Mouse (Mus musculus) activated CD4-positive, CD25-positive, alpha-beta regulatory T cell, adult 4 months (primary cell): ENCODE results near the gene Basp1. TPM values are rescaled to one million over a fixed set of nuclear protein-coding genes. Genes with fewer than 3 reads are reported as not detected.

Experiments used
- ATAC-seq: one replicate; pipeline ENCODE4 v1.8.0; 2017
- polyA plus RNA-seq, 2 experiments: library from polyadenylated mRNA; unstranded; fragments of 100-300 nt; shearing (Covaris generic); gene quantifications; one replicate each; pipeline ENCODE4 v1.2.1; 2017

Gene Basp1
- polyA plus RNA-seq, 2 experiments from 2014 or later: not detected

DNA sequence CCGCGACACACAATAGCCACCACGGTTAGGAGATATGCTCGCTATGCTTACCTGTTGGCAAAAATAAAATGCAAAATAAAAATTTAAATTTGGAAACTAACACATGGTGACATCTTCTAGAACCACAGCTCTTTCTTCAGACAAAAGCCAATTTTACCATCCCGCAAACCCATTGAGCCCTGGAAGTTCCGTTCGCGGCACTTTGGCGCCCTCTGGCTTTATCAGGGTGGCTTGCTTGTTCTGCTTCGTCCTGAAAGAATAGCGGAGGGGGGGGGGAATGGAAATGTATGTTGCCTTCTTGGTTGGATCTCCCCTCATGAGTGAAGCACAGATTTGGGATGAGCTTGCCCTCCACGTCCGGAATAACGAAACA is 1.2 kb upstream of the Basp1 start:
- ATAC-seq: peak; percentile 73

DNA sequence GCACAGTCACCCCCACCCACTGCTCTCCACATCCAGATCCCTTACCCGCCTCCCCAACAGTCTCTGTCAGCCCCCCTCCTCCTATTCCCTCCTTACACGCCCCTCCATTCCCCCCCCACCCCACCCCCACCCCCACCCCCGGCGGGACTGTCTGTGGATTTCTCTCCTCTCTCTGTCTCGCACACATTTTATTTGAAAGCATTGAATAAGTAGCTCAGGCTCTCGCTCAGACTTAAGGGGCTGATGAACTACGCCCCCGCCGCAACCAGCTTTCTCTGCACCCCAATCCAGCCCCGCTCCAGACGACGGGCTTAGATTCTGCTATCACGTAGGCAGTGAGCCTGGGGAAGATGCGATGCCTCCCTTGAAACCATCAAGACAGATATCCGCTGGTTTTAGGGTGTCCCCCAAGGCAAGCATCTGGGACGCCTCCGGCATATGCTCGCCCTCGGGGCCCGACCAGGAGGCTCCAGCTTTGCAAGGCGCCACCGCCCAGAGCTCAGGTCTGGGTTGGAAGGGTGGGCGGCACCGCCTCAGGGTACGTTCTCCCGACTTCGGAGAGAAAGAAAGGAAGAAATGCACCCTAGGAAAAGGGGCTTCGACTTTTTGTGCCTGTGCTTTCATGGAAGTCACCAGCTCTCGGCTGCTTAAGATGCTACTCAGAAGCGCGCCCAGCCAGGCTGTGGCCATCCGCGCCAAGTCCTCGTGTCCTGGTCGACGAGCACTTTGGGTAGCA is 615 bp upstream of the Basp1 start:
- peak; percentile 41 for ATAC-seq

DNA sequence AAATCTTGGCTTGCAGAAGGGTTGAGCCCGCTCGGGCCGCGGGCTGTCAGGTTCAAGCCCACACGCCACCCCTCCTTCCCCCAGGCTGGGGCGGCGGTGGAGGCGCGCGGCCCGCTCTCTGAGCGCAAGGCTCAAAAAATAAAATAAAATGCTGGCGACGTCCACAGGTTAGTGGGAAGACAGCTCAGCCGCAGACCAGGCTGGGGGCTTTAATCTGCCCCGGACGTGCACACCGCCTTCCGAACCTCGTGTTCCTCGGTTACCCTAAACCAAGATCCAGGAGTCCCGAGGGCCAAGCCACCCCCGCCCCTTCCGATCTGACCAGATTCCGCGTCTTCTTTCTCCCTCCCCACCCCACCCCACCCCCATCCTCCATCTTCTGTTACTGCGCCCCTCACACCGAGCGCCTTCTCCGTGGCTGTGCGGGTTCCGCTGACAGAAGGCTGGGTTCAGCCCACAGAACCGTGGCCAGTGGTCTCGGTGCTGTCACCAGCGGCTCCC is 753 bp downstream of the Basp1 start:
- no peak for ATAC-seq

DNA sequence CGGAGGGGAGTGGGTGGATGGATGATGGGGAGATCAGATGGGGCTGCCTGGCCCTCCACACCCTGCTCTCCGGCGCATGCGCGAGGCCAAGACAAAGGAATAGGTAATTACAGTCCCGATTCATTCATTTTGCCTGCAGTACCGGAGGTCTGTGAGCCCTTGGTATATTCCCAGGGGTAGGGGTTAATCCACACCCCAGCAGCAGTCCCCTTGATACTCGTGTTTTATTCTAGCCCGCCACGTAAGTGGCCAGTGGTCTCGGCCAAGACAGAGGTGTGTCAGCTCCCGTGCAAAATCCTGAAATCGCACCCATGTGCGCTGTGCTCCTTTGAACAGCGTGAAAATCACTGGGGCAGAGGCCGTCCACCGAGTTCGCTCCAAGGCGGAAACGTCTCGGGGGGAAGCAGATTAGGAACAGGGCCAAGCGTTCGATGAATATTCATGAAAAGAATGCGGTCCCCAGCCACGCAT is 1.4 kb downstream of the Basp1 start:
- ATAC-seq: no peak

DNA sequence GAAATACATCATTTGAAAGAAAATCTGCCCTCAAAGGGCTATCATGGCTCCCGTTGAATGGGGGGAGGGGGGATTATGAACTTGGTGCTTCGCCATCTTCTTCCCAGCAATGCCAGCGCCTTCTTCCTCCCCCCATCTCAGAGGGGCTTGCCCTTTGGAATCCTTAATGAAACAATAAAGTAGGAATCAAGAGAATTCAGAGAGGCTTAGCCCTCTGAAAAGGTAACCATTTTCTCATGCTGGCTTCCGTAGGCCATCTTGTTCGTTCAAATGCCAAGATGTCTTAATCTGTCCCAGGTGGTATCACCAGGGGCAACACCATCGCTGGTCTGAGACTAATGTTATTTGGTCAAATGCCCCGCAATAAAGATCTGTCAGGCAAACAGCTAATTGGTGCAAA is 2.1 kb downstream of the Basp1 start:
- no peak for ATAC-seq

DNA sequence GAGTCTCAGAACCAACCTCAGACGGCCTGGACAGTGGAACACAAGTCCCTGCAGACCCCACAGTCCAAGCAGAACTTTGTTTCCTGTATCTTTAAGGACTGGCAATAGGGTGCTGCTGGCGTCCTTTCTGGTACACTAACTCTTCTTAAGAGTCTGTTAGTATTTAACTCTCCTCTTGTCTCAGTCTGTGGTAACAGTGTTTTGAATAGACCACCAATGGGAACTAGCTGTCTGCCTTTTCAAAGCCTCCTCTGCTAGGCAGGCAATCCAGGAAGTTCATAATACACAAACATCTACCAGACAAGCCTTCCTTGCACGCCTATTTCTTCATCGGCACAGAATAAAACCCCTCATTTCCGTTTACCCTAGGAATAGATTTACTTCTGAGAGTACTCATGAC is 7.6 kb downstream of the Basp1 start:
- no peak for ATAC-seq

DNA sequence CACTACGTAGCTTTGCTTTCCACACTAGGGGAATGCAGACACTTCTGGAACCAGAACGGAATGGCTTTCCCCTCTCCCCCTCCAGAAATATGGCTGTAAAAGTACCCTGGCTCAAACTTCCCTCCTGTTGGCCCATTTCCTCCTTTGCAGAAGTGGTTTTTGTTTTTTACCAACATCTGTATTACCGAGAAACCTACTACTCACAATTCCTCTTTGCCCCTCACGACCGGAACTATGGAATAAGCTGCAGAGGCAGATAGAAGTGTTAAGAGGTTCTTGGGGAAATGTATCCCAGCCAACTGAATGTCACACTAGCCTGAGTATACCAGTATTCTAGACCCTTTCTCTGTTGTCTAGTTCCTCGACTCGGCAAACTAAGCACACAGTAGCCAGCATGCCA is 9.7 kb downstream of the Basp1 start:
- no peak for ATAC-seq

DNA sequence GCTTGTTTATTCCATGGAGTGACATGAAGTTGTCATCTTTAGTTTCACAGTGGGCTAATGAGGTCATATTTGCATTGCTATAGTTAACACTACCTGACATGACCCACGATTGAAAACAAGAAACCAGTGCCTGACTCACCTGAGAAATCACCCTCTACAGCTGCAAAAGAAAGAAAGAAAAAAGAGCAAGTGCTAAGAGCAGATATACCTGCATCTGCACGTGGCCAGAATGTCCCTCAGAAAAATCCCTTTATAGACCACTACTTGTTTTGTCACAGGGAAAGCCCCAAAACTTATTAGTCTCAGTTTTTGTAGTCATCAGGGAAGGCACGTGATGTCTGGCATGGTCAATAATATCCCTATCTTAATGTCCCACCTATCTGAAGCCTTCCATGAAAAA is 11.6 kb downstream of the Basp1 start:
- no peak for ATAC-seq

DNA sequence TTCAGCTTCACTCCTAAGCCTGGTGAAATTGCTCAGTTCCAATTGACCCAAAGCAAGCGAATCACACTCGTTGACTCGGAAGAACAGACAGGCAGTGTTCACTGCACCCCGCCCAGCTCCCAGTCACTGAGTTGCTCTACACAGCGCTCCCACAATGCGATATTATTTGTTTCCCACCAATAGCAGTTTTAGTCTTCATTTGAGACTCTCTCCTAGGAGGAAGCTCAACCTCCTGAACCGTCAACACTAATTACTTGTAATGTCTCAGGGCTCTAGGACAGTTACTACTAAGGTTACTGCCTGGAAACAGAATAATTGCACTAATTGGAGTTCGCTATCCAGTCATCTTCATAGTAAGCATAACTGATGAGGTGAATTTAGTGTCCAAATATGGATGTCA is 13.3 kb downstream of the Basp1 start:
- ATAC-seq: no peak

DNA sequence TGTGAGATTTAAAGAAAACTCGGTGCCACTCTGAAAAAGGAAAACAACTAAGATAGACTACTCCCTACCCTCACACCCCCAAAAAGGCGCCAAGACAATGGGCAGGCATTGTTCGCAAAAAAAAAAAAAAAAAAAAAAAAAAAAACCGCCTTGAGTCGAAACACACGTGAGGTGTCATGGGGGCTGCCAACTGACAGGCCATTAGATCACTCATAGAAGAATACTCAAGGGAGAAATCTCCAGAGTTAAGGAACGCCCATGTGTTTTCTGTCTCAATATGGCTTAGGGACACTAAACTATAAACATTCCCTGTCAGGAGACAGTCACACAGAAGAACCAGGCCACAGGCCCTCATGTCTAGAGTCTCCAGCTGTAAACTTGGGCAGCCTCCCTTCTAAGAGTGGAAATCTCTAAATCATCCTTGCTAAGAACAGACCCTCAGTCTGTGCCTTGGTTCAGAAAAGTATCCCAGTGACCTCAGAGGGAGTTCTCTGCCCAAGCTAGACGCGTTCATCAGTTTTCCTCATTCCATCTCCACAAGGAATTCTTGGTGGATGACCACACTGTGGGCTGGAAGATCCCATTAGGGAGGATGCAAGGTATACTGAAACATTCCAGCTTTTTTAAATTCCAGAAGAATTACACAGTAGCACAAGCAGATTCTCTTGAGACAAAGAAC is 17.5 kb downstream of the Basp1 start:
- ATAC-seq: no peak

DNA sequence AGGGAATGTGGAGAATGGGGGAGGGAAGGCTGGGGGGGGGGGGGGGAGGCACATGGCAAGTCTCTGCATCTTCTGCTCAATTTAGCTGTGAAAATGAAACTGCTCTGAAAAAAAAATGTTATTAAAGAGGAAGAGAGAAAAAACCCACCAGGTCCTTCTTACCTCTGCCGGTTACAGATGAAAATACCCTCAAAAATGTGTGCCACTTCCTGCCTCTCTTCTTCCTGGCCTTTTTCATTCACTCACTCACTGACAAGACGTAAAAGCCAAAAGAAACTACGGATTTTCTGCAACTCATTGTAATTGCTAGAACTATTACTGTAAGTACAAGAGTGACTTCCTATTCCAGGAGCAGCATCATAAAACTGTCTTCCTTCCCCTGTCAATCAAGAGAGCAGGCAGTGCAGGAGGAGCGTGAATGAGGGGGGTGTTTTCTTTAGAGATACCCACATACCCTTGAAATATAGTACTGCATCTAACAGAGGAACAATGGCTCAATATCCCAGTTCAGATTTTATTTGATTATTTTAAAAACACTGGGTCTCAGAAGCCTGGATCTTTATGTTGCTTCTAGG is 21.0 kb downstream of the Basp1 start:
- no peak for ATAC-seq

DNA sequence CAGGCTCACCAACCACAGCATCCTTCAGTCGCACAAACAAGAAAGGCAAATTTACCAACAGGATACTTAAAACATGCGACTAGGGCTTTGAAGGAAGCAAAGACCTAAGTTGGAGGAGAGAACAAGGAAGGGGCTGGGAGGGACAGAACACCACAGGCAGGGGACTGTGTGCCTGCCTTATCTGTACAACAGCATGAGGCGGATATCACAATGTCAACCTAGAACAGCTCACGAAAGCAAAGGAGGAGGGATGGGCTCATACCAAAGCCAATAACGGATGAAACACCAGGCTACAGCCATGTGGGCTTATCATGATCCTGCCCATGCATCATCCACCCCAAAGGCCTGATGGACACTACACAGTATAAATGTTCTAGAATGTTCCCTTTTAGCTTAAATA is 22.4 kb downstream of the Basp1 start:
- ATAC-seq: no peak

DNA sequence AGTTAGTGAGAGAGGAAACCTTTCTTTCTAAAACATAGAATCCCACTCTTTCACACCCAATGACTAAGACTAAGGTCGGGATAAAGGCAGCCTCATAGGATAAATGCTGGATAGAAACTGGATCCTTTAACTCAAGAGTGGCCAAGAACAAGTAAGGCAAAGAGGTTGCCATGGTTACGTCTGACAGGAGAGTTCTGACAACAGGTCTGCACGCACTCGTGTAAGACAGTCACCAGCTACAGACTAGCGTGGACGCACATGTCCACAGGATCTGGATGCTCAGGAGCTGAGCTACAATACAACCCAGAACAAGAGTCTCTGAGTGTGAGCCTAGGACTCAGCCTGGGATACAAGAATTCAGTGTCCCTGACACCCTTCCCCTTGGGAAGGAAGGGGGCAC is 26.0 kb downstream of the Basp1 start:
- ATAC-seq: no peak

DNA sequence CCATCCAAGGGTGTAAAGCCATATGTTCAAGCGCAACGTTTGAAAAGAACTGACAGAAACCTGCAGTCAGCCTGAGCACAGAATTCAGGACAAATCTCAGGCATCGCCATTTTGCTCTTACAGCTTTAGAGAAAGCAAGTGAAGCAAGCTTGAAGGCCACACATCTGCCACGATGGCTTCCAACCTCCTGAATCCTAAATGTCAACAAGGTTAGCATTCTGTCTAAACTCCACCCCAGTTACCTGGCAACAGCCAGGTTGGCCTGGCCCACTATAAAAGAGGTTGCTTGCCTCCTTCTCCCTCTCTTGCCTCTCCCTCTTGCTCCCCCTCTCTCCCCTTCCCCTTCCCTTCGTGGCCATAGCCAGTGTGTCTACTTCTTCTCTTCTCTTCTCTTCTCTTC is 33.5 kb downstream of the Basp1 start:
- ATAC-seq: no peak

DNA sequence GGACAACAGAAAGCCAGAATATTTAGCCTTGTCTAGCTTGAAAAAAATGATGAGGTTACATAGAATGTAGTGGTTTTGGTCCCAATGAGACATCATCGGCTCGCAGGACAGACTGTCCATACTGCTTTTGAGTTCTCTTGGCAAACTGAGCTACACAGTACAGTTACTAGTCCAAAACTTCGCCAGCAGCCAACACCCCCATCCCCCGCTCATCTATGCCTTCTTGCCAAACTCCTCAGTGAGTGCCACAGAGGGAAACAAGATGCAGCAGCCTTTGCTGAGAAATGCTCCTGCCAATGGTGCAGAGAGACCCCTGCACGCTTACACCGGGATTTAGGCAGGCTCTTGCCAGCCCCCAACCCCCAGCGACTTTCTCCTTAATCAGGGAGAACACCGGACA is 34.9 kb downstream of the Basp1 start:
- no peak for ATAC-seq

DNA sequence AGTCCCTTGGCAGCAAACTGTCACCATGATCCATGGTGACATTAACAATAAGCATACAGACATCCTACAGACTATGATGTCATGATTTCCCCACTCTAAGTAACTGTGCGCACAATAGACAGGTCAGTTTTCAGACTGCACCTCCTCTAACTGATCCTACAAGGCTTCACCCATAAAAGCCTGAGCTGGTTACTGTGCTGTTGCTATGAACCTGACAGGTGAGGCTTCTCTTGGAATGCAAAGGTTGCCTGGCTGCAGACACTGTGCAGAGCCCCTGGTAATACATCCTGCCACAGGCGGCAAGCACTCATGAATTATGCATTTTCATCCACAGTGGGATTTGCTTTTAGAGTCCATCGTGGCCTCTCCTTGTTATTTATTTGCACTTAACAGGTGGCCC is 36.6 kb downstream of the Basp1 start:
- ATAC-seq: no peak

DNA sequence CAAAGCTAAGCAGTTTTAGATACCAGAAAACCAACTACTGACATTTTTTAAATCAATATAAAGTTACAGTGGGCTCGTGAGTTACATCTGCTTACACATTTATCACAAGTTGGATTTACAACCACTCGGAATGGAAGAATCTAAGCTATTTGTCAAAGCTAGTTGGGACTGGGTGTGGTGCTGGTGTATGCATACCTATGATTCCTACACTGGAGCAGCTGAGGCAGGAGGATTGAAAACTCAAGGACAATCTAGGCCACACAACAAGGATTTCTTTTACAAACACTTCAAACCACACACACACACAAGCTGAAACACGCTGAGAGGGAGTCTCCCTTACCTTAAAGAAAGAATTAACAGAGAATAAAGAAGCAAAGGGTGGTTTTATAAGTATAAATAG is 40.1 kb downstream of the Basp1 start:
- no peak for ATAC-seq

DNA sequence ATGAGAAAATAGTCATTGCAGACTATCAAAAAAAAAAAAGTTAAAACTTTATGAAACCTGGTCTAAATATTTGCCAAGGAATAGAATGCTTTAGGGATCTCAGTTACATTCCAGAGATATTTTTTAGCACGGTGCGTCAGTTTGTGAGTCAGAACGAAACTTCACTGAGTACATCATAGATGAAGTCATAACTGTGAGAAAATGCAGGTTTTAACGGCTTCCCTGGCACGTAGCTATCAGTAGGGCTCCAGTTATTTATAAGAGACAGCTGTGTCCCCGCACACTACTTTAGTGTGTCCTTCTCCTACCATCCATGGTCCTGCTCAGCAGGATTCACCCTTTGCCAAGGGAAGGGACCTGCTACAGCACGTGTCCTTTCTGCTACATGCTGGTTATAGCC is 44.0 kb downstream of the Basp1 start:
- ATAC-seq: no peak

DNA sequence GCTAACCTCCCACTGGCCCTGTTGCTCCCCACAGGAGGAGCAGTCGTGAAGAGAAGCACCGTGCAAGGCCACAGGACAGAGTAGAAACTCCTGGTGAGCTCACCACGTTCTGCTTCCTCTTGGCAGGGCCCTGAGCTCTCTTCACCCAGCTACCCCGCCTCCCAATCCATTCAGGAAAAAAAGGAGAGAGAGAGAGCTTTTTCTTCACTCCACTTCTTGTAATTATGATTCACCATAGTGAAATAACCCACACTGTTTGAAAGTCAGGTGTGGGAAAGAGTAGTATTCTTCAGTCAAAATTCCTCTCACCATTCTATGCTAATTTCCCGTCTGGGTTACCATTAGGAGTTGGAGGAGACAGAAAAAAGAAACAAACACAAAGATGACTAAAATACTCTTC is 48.1 kb downstream of the Basp1 start:
- ATAC-seq: no peak

DNA sequence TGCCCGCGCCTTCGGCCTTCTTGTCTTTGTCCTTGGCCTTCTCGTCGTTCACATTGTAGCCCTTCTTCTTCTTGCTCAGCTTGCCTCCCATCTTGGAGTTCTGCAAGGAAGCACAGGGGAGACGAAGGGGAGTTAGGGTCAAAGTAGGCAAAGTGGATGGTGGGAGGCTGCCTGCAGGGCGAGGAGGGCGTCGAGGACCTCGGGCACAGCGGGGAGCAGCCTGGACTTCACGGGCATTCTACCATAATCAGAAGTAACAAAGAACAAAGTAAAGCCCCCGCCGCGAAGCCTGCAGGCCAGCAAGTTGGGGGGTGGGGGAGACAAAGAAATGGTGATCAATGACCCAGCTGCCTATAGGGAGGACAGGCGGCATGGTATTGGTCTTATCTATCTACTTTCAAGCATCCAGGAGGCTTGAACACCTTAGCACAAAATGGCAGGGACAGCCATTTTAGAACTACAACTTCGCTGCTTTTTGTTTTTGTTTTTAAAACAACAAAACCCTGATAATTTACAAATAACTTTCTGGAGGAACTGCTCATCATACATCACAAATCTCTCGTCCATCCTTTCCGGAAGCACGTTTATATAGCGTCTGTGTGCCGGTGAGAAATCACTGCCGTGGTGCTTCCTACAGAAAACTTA is 48.6 kb downstream of the Basp1 start:
- no peak for ATAC-seq

DNA sequence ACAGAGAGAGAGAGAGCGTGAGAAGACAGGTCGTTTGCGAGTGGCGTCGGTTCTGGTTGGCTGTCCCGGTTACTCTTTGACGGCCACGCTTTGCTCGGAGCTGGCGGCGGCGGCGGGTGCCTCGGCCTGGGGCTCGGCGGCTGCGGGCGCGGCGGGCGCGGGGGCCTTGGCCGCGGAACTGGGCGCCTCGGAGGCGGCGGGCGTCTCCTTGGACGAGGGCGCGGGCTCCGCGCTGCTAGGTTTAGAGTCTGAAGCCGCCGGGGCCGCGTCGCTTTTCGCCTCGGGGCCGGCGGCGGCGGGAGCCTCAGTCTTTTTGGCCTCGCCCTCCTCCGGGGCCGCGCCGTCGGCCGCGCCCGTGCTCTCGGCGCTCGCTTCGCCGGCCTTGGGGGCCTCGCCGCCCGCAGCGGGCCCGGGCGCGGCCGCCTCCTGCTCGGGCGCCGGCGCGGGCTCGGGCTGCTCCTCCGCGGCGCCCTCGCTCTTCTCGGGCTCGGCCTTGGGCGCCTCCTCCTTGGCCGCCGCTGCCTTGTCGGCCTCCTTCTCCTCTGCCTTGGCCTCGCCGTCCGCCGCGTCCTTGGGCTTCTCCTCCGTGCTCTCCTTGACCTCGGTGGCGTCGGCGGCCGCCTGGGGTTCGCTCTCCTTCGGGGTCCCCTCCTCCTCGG is 49.3 kb downstream of the Basp1 start:
- no peak for ATAC-seq

DNA sequence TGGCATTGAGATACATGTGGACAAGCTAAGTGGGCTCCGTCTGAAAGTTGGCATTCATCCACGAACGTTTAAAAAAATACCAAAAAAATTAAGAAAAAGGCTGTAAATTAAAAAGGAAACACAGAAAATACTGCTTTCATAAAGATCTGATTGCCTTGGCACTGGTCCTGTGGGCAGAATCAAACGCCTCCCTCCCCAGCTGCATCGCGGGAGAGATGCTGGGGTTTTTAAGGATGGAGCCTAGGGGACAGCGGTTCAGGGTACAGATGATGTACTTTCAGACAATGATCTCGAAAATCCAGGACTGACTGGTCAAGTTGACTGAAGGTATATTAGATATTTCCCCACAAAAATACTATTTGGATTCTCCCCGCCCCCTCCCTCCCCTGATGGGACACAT is 49.9 kb downstream of the Basp1 start:
- no peak for ATAC-seq

DNA sequence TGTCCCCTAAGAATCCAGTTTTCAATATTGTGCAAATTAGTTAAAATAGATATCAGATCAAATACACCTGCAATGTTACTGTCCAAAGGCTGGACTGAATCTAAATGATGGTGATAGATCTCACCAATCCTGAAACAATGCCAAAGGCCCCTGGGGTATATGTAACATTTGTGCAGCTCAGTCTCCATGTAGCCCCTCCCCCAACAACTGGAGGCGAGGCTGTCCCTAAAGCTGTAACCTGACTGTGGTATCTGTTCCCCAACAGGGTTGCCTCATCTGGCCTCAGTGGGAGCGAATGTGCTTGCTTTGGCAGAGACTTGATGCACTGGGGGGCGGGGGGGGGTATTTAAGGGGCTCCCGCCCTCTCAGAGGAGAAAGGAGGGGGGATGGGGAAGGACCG is 52.7 kb downstream of the Basp1 start:
- no peak for ATAC-seq
